Mouse (Mus musculus) heart, embryonic 14.5 days (tissue): ENCODE measurements around the gene Ston2. TPM values are rescaled to one million over a fixed set of nuclear protein-coding genes. Genes with fewer than 3 reads are reported as not detected.
A peak's percentile ranks its signal among the peaks of the same experiment; 100 is the strongest.
"Not testable (repeated sequence)": the region's sequence is repeated elsewhere in the genome, so short reads cannot be mapped to it uniquely, and the experiment has no call there.

ENCODE experiments used
- ATAC-seq: fragments of 200-750 bp; cut with Nextera tagmentation; 2 replicates; pipeline ENCODE4 v1.8.0; 2017; ENCODE audit warnings: low read depth, moderate TSS enrichment; ENCODE audit not compliant: insufficient number of reproducible peaks, insufficient read depth, low FRiP score
- H3K27ac ChIP-seq, 2 experiments: fragments of 200-500 bp in 1 of 2; fragments of 300-500 bp in 1 of 2; sonication (generic) in 1 of 2; replicated peaks in 1 of 2; 2 replicates each; pipeline ENCODE4 v1.5.1; 2012 to 2014; ENCODE audit warnings: low read depth in 2 of 2, low read length in 2 of 2, control low read depth in 1 of 2, mild to moderate bottlenecking in 1 of 2, mixed read lengths in 1 of 2; ENCODE audit not compliant: control insufficient read depth in 1 of 2, insufficient read depth in 1 of 2
- H3K27me3 ChIP-seq: fragments of 300-500 bp; sonication (generic); 2 replicates; pipeline ENCODE4 v1.6.1; 2014; ENCODE audit warnings: mild to moderate bottlenecking, low read length, control low read depth; ENCODE audit not compliant: control insufficient read depth, insufficient read depth
- H3K36me3 ChIP-seq: fragments of 300-500 bp; sonication (generic); 2 replicates; pipeline ENCODE4 v1.6.1; 2014; ENCODE audit warnings: mild to moderate bottlenecking, control low read depth, low read length, mixed read lengths; ENCODE audit not compliant: control insufficient read depth, insufficient read depth
- H3K4me1 ChIP-seq, 2 experiments: fragments of 200-500 bp in 1 of 2; fragments of 300-500 bp in 1 of 2; sonication (generic) in 1 of 2; 2 replicates each; pipeline ENCODE4 v1.6.1; 2012 to 2014; ENCODE audit warnings: low read length in 2 of 2, control low read depth in 1 of 2, mixed read lengths in 1 of 2; ENCODE audit not compliant: control insufficient read depth in 2 of 2, insufficient read depth in 2 of 2
- H3K4me2 ChIP-seq: fragments of 300-500 bp; sonication (generic); 2 replicates; pipeline ENCODE4 v1.6.1; 2014; ENCODE audit warnings: mild to moderate bottlenecking, low read length
- H3K4me3 ChIP-seq, 2 experiments: fragments of 200-500 bp in 1 of 2; fragments of 300-500 bp in 1 of 2; sonication (generic) in 1 of 2; 2 replicates each; pipeline ENCODE4 v1.5.1; 2012 to 2014; ENCODE audit warnings: low read length in 2 of 2, mild to moderate bottlenecking in 2 of 2, control low read depth in 1 of 2, low read depth in 1 of 2, moderate library complexity in 1 of 2; ENCODE audit not compliant: control insufficient read depth in 1 of 2, insufficient read depth in 1 of 2
- H3K9ac ChIP-seq: fragments of 300-500 bp; sonication (generic); 2 replicates; pipeline ENCODE4 v1.6.1; 2014; ENCODE audit warnings: mild to moderate bottlenecking, low read length
- H3K9me3 ChIP-seq: fragments of 300-500 bp; sonication (generic); 2 replicates; pipeline ENCODE4 v1.6.1; 2016; ENCODE audit warnings: low read length, control low read depth; ENCODE audit not compliant: control insufficient read depth
- WGBS: fragments of 180-500 bp; shearing (Covaris S2); extraction: QIAGEN DNeasy Blood & Tissue Kit; methylation state at CpG from one replicate; pipeline ENCODE4 v1.1.7; 2014; 5-methylcytosine and 5-hydroxymethylcytosine counted together
- polyA plus RNA-seq: library from polyadenylated mRNA; unstranded; fragments of >200 nt; fragmentation: Nextera tagmentation; extraction: Ambion mirVana; gene quantifications from 2 replicates; pipeline ENCODE4 v1.2.1, GENCODE M21; 2014

Ston2 gene
- polyA plus RNA-seq, 1 experiment from 2014 or later: 1.5 TPM

DNA sequence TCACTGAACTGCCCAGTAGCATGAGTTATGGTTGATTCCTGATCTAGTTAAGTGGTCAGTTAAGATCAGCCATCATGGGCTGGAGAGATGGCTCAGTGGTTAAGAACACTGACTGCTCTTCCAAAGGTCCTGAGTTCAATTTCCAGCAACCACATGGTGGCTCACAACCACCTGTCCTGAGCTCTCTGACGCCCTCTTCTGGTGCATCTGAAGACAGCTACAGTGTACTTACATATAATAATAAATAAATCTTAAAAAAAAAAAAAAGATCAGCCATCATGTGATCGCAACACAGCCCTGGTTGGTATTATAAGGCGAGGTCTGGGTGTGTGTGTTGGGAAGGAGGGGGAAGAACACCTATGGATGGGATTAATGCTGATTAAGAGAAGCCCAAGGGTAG is 259 bp upstream of the Ston2 start:
- ATAC-seq, H3K9ac ChIP-seq, H3K4me1 ChIP-seq, H3K4me3 ChIP-seq, H3K36me3 ChIP-seq, H3K27me3 ChIP-seq, H3K27ac ChIP-seq, H3K9me3 ChIP-seq, H3K4me2 ChIP-seq: not testable (repeated sequence)
- 67% methylated on average over 3 of the region's 3 CpGs for WGBS

DNA sequence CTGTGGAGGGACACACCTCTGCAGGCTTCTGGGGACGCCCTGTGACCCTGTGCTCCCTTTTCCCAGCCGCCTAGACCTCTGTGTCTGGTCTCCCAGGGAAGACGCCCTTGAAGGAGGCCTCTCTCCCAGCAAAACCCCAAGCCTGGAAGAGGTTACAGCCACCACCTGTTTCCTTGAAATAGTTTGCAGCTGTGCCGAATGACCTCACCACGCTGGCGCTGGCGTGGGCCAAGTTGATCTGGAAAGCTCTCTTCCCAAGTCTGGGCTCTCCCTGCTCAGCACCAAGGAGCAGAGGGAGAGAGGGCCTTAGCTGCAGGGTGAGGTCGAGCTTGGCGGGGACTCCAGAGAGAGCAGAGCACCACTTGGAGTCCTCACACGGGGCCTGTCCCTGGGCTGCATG is 1.8 kb downstream of the Ston2 start:
- no peak overlapping the region for H3K4me3 ChIP-seq
- ATAC-seq: 0 out of 2 replicates have a peak, but pooled peaks have one; percentile 31

DNA sequence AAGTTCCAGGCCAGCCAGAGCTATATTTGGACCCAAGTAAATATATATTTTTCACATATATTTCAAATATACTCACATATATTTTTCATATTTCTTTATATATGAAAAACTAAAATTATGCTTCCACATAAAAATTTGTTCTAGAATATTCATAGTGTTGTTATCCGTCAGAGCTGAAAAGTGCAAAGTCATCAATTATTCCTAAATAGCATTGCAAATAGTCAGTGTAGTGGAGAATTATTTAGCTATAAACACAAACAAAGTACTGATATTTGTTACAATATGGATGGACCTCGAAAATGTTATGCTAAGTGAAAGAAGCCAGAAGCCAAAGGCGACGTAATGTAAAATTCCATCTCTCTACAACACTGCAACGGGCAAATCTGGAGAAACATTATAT is 6.8 kb downstream of the Ston2 start:
- Histone ChIP-seq H3K9ac (no peak overlapping the region), H3K4me1 (peaks cover 3 to 9% of the 10 kb centered on the region in 2 experiments), H3K27ac (no peak overlapping the region), H3K36me3 (no peaks in the 10 kb centered on the region), H3K4me2 (no peak overlapping the region), H3K9me3 (no peaks in the 10 kb centered on the region), H3K4me3 (no peak overlapping the region), H3K27me3 (peaks cover 36% of the 10 kb centered on the region)
- WGBS: 82% methylated on average over 5 of the region's 5 CpGs
- ATAC-seq: no peak

More for the DNA sequence above, 1.8 kb downstream of the Ston2 start:
- Histone ChIP-seq H3K4me2 (no peak overlapping the region), H3K4me1 (peaks cover 0 to 3% of the 10 kb centered on the region in 2 experiments; a peak in 2 of 4 replicates), H3K36me3 (no peaks in the 10 kb centered on the region), H3K27ac (no peak overlapping the region), H3K27me3 (no peaks in the 10 kb centered on the region), H3K9ac (no peak overlapping the region), H3K9me3 (no peaks in the 10 kb centered on the region)
- WGBS: 45% methylated on average over 10 of the region's 10 CpGs

DNA sequence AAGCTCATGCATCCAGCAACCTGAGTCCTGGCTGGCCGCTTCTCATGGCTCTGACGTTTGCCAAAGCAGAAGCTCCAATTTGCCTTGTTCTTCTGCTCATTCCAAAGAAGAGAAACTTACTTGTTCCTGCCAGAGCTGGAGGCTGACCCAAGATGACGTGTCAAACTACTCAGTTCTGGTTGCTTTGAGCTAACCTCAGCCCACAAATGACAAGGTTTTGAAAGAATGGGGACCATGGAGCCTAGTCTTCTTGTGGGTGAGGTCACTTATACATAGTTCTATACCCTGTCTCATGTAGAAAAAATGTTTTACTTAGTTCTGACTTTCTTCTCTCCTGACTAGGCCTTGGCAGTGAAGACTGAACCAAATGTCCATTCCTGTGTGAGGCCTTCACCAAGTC is 7.7 kb downstream of the Ston2 start:
- peaks cover 0 to 9% of the 10 kb centered on the region in 2 experiments; a peak in 3 of 4 replicates for H3K4me1 ChIP-seq
- WGBS: 83% methylated on average over 3 of the region's 3 CpGs
- H3K9me3 ChIP-seq: no peaks in the 10 kb centered on the region
- no peaks in the 10 kb centered on the region for H3K36me3 ChIP-seq
- no peak overlapping the region for H3K4me3 ChIP-seq
- peaks cover 42% of the 10 kb centered on the region for H3K27me3 ChIP-seq
- no peak overlapping the region for H3K9ac ChIP-seq
- no peak overlapping the region for H3K4me2 ChIP-seq
- no peak for ATAC-seq
- no peak overlapping the region for H3K27ac ChIP-seq

DNA sequence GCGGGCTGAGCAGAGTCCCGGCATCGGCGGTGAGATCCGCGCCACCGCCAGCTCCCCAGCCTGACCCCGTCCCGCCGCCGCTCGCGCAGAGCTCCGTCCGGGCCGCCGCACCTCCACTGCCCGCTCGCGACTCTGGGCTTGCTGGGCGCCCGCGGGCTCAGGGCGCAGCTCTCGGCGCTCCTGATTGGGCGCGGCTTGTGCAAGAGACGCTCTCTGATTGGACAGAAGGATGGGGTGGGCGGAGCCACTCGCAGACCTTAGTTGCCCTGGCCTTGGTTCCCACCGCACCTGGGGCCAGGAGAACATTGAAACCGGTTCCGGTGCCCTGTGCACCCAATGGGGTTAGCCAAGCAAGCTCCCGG is 9.2 kb downstream of the Ston2 start:
- no peak overlapping the region for H3K27ac ChIP-seq
- H3K36me3 ChIP-seq: no peaks in the 10 kb centered on the region
- peak overlapping the region; percentile 65 for H3K9ac ChIP-seq
- peak overlapping the region; percentile 99 for H3K4me2 ChIP-seq
- WGBS: under 1% methylated on average over 35 of the region's 35 CpGs
- peaks cover 48% of the 10 kb centered on the region for H3K27me3 ChIP-seq
- peak overlapping the region; percentile 61 for H3K4me3 ChIP-seq
- ATAC-seq: peak; percentile 60
- H3K4me1 ChIP-seq: peaks cover 0 to 9% of the 10 kb centered on the region in 2 experiments; a peak in 3 of 4 replicates
- H3K9me3 ChIP-seq: no peaks in the 10 kb centered on the region

DNA sequence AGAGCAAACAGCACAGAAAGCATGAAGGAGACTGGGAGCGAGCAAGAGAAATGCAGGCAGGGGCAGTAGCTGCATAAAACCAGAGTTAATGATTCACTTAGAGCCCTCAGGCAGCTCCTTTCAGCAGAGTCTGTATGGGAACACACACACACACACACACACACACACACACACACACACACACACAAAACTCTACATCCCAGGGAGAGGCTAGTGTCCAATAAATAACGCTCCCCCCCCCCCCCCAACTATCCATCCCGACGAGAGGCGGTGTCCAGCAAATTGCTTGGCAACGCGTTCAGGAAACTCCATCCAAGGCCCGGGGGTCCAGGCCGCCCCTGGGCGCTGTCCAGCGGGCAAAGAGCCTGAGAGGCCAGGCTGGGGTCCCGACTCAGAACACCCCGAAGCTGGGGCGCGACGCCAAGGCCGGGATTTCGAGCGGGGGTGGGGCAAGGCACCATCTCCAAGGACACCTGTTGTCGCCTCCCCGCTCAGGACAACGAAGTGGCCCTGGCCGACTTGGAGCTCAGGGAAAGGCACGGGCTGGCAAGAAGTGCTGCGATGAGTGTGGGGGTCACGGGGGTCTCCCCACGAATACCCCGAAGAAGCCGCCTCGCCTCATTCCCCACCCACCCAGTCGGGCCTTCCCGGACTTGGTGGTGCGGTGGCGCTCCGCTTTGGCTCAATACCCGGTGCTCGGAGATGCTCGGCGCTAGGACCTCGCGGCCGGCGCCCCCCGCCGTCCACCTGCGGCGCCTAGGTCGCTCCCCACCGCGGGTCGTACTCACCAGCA is 9.8 kb downstream of the Ston2 start:
- 2% methylated on average over 51 of the region's 51 CpGs for WGBS
- Histone ChIP-seq H3K27ac (no peak overlapping the region), H3K4me2 (peak overlapping the region; percentile 99), H3K9ac (peak overlapping the region; percentile 65), H3K4me1 (peaks cover 0 to 9% of the 10 kb centered on the region in 2 experiments; a peak in 3 of 4 replicates), H3K27me3 (peaks cover 48% of the 10 kb centered on the region), H3K4me3 (peak overlapping the region; percentile 61), H3K36me3 (no peaks in the 10 kb centered on the region), H3K9me3 (no peaks in the 10 kb centered on the region)
- peak; percentile 52 for ATAC-seq

DNA sequence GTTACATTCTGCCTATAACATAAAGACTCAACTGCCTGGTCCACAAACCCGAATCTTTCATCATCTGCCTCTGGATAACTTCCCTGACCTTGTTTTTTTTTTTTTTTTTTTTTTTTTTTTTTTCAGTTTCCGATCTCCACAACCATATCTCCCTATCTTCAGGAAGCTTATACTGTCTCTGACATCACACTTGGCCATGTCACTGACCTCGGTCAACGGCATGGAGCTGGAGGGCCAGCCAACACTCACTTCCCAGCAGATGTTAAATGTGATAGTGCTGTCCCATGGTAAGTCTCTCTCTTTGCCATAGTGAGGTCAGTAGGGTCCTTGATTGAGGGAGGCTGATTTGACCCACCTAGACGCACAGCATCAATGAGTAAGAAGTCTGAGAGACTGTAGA is 11.8 kb downstream of the Ston2 start:
- no peak overlapping the region for H3K4me2 ChIP-seq
- H3K9ac ChIP-seq: no peak overlapping the region
- H3K36me3 ChIP-seq: no peaks in the 10 kb centered on the region
- H3K4me1 ChIP-seq: peaks cover 0 to 9% of the 10 kb centered on the region in 2 experiments; a peak in 3 of 4 replicates
- H3K9me3 ChIP-seq: no peaks in the 10 kb centered on the region
- H3K4me3 ChIP-seq: no peak overlapping the region
- H3K27me3 ChIP-seq: peaks cover 48% of the 10 kb centered on the region
- no peak for ATAC-seq
- H3K27ac ChIP-seq: no peak overlapping the region
- WGBS: 47% methylated on average over 5 of the region's 5 CpGs
